Mouse (Mus musculus): ENCODE results near the gene Hectd1.

GRCm38 (mm10) chr12:51817815-51818613 is 11.3 kb downstream of the Hectd1 start:
- TF ChIP-seq CTCF (IDR thresholded peaks at IDR 0.05; ENCODE audit: low read depth, low read length) (no peak), TAL1 (conservative IDR thresholded peaks at IDR 0.05; ENCODE audit: low read depth, low read length) (no peak), GATA2 (IDR thresholded peaks at IDR 0.05; ENCODE audit: borderline replicate concordance, low read depth, low read length) (no peak)

Measured in G1E (cell line).